Mouse (Mus musculus) megakaryocyte, embryonic 14.5 days (primary cell): Measurements from ENCODE around the gene Slc22a4.

Experiments used
- FLI1 ChIP-seq: IDR thresholded peaks from 2 replicates; pipeline ENCODE4 v1.6.1; 2012; ENCODE audit warnings: low read length, inconsistent platforms, mixed read lengths
- GATA1 ChIP-seq: IDR thresholded peaks from 3 replicates; pipeline ENCODE4 v1.6.1; 2012; ENCODE audit warnings: mixed read lengths, low read length, inconsistent platforms, borderline replicate concordance

- TF ChIP-seq GATA1, result no peak
- no peak for TF ChIP-seq FLI1
Measured at GRCm38 (mm10) chr11:54056132-54056531, 28.2 kb upstream of the Slc22a4 start.
